In the genomic region with DNA sequence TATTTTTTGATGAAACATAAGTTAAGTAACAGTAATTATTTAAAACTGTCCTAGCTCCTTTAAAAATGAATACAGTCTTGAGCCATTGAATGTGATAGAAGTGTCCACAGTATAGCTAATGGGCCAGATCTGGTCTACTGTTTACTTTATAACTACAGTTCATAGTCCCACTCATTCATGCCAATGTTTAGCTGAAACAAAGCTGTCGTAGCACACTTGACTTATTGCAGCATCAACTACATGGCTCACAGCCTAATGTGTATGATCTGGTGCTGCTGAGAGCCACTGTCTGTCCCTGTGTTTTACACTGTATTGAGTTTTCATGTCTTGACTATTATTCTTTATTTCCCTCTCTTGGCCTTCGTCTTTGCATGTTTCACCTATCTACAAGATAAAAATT, we compare ENCODE assay signal across 21 mouse cellular contexts.
DNase-seq lines count a peak whose midpoint lies in the region; ATAC-seq and TF ChIP-seq lines count a peak whose summit lies in the region.
"Had no signal": no experiment of that assay in that cellular context is flagged by ENCODE, and none has a peak within 500 bp of the region (broad histone marks: within the 10 kb centered on the region; RNA-seq: fewer than 3 reads in every experiment).

No protein-coding gene starts in this region.

- no peaks in the 10 kb centered on the region for H3K9me3 ChIP-seq in lung, embryonic 14.5 days (ENCODE audit: low read depth, low read length)
- no peaks in the 10 kb centered on the region for H3K9me3 ChIP-seq in lung, embryonic 16.5 days (ENCODE audit: control insufficient read depth, low read length)
- H3K9me3 ChIP-seq: embryonic facial prominence, embryonic 13.5 days; embryonic facial prominence, embryonic 15.5 days; forebrain, embryonic 10.5 days; forebrain, embryonic 12.5 days had no signal

- ATAC-seq in lung, embryonic 14.5 days (ENCODE audit: insufficient read depth): no peak; the same call in 1 of the 2 replicates
- ATAC-seq in lung, embryonic 16.5 days (ENCODE audit: low read depth): peak; percentile 76
- ATAC-seq: forebrain, embryonic 14.5 days; forebrain, embryonic 16.5 days had no signal

- no peaks in the 10 kb centered on the region for H3K4me1 ChIP-seq in lung, embryonic 14.5 days (ENCODE audit: insufficient read depth)
- H3K4me1 ChIP-seq in lung, adult 2 months (ENCODE audit: control insufficient read depth, insufficient read depth, low read length): no peaks in the 10 kb centered on the region
- no peaks in the 10 kb centered on the region for H3K4me1 ChIP-seq in lung, embryonic 16.5 days (replicated peaks; ENCODE audit: control insufficient read depth, insufficient read depth, low read length)
- H3K4me1 ChIP-seq: embryonic facial prominence, embryonic 13.5 days; embryonic facial prominence, embryonic 15.5 days; forebrain, embryonic 10.5 days; forebrain, embryonic 12.5 days had no signal

- peak; percentile 44 for DNase-seq in lung, embryonic 14.5 days
- no peak for DNase-seq in lung, adult 2 months
- DNase-seq in lung, adult 18-20 months: no peak
- DNase-seq: adrenal gland, adult 2 months; adrenal gland, postnatal 10 days; adrenal gland, postnatal 25 days; cerebellum, adult 11 months; cerebellum, adult 18-20 months; cerebellum, adult 8-10 months; cerebellum, adult 9-11 months; cerebellum, postnatal 14 days; cerebellum, postnatal 36 days; embryo, embryonic 11 days had no signal

- no peak overlapping the region for H3K4me3 ChIP-seq in lung, embryonic 14.5 days (ENCODE audit: low read depth, low read length)
- H3K4me3 ChIP-seq in lung, adult 2 months (replicated peaks; ENCODE audit: extremely low read depth, low read depth, low read length): no peak overlapping the region
- no peak overlapping the region for H3K4me3 ChIP-seq in lung, embryonic 16.5 days (ENCODE audit: low read length)
- H3K4me3 ChIP-seq: embryonic facial prominence, embryonic 13.5 days; embryonic facial prominence, embryonic 15.5 days; erythroblast, embryonic 14.5 days; forebrain, embryonic 10.5 days; forebrain, embryonic 12.5 days had no signal

- H3K4me2 ChIP-seq in lung, embryonic 14.5 days: no peak overlapping the region
- no peak overlapping the region for H3K4me2 ChIP-seq in lung, embryonic 16.5 days (ENCODE audit: low read depth, low read length)
- H3K4me2 ChIP-seq: embryonic facial prominence, embryonic 13.5 days; embryonic facial prominence, embryonic 15.5 days; forebrain, embryonic 12.5 days had no signal

- no peak for TF ChIP-seq CTCF in lung, embryonic 14.5 days (IDR thresholded peaks at IDR 0.05; ENCODE audit: low read depth)
- no peak for TF ChIP-seq CTCF in lung, adult 2 months (IDR thresholded peaks at IDR 0.05; ENCODE audit: insufficient read depth, low read length)

- TF ChIP-seq POLR2A in lung, adult 2 months (IDR thresholded peaks at IDR 0.05; ENCODE audit: borderline replicate concordance, extremely low read depth, low read depth, low read length): no peak

- H3K27ac ChIP-seq in lung, embryonic 14.5 days (ENCODE audit: low read depth): no peak overlapping the region
- no peak overlapping the region for H3K27ac ChIP-seq in lung, embryonic 16.5 days (ENCODE audit: low read length)
- H3K27ac ChIP-seq: embryonic facial prominence, embryonic 13.5 days; embryonic facial prominence, embryonic 15.5 days; forebrain, embryonic 10.5 days; forebrain, embryonic 12.5 days had no signal

- H3K36me3 ChIP-seq in lung, embryonic 14.5 days (ENCODE audit: insufficient read depth): no peaks in the 10 kb centered on the region
- no peaks in the 10 kb centered on the region for H3K36me3 ChIP-seq in lung, embryonic 16.5 days (ENCODE audit: control insufficient read depth, insufficient read depth, low read length)
- H3K36me3 ChIP-seq: embryonic facial prominence, embryonic 13.5 days; embryonic facial prominence, embryonic 15.5 days; forebrain, embryonic 10.5 days; forebrain, embryonic 12.5 days had no signal

- WGBS in lung, embryonic 14.5 days: 60% methylated on average over 2 of the region's 2 CpGs
- WGBS in lung, adult 2 months: 64% methylated on average over 2 of the region's 2 CpGs
- 47% methylated on average over 2 of the region's 2 CpGs for WGBS in lung, embryonic 16.5 days

- no peaks in the 10 kb centered on the region for H3K27me3 ChIP-seq in lung, embryonic 14.5 days (ENCODE audit: insufficient read depth, low read length)
- H3K27me3 ChIP-seq in lung, embryonic 16.5 days (ENCODE audit: control insufficient read depth, insufficient read depth, low read depth, low read length): no peaks in the 10 kb centered on the region
- H3K27me3 ChIP-seq: embryonic facial prominence, embryonic 13.5 days; embryonic facial prominence, embryonic 15.5 days; forebrain, embryonic 12.5 days had no signal

- H3K9ac ChIP-seq in lung, embryonic 14.5 days: no peak overlapping the region
- H3K9ac ChIP-seq in lung, embryonic 16.5 days (ENCODE audit: low read length): no peak overlapping the region
- H3K9ac ChIP-seq: embryonic facial prominence, embryonic 13.5 days; embryonic facial prominence, embryonic 15.5 days; forebrain, embryonic 12.5 days had no signal
